Mouse (Mus musculus) cerebellum, adult 11 months (tissue): ENCODE data around the gene Fosb.
A peak's percentile ranks its signal among the peaks of the same experiment; 100 is the strongest.

ENCODE experiments used
- DNase-seq: peaks from one replicate; pipeline ENCODE4 v3.0.0; 2022

Gene Fosb

DNA sequence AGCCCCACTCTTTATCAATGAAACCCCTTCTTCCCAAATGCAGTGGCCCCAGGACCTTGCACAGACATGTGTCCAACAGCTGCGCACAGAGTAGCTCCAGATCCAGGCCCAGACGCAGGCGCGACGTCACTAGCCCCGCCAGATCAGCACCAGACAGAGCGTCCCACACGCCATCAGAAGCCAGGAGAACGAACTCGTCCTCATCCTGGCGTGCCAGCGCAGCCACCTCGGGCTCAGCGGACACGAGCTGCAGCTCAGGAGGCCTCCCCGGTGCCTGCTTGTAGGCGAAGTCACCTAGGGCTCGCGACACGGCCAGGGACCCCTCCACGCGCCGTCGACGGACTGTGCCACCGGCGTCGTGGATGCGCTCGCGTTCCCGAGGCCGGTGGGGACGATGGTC lies 30.8 kb downstream of the Fosb start:
- no peak for DNase-seq

DNA sequence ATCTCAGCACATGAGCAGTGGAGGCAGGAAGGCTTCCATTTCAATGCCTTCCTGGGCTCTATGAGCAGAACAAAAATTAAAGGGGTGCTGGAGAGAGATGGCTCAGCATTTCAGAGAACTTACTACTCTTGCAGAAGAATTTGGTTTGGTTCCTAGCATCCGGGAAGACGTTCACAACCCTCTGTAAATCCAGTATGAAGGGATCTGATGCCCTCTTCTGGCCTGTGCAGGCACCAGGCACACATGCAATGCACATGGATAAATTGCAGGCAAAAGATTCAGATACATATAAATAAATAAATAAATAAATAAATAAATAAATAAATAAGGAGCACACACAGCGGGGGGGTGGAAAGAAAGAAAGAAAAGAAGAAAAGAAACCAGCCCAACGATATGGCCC lies 33.6 kb downstream of the Fosb start:
- DNase-seq = no peak

DNA sequence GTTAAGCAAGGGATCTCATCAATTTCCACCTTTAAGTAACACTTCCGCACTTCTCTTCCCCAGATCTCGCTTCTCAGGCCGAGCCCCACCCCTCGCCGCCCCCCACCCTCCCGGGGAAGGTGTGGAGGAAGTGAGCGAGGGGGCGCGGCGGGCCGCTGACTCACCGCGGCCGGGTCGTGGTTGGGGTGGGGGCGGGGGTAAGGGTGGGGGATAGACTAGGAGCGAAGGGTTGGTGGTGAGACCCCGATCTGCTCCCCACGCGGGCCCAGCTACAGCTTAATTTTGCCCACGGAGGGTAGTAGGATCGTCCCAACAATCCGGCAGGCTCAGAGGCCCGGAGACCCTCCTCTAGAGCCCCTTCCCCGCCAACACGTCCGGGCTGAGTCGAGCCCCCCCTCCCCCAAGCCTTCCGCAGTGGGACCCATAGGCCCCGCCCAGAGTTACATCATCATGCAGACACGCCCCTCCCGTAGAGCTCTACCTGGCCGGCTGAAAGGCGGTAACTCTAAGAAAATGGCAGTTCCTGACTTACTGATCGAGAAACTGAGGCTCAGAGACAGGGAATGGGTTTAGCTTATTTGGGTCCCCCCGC lies 37.6 kb downstream of the Fosb start:
- DNase-seq = peak; percentile 66

DNA sequence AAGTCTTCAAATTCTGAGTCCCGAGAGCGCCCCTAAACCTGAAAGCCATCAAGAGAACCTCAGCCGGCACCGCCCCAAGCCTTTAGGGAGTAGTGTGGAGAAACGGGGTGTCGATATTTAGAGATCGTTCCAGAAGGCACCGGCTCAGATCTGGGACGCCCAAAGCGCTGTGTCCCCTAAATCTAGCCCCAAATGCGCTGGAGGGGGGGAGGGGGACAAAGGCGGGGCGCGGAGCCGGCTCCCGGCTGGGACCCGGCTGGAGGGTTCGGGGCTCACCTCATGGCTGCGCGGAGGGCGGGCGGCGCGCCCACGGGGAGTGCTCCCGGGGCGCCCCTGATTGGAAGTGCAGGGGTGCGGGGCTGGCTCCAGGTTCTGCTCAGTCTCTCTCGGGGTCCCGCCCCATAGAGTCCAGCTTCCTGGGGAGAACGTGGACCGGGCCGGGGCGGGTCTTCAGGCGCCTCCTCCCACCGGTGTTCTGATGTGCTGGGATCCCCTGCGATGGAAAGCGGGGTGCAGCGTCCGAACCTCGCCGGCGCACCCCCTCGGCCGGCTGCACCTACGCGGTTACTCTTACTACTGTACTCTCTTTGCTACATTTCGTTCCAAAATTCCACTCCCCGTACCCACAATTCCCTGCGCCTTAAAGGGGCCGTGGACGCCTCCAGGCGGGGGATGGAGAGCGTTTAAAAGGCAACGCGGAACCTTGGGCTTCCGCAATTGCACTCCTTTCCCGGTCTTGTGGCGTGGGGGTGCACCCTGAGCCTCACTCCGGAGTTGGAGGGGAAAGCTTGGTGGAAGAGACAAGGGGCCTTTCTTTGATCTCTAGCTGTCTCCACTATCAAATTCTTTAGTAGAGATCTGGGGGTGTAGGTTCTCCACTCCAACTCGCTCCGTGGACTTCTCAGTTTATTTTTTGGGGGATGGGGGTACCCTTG lies 38.3 kb downstream of the Fosb start, which contains the start of gene Vasp:
Gene Vasp (minus strand): TSS at position 580 of the 935 bp plus-strand sequence.
- DNase-seq = peak; percentile 71

DNA sequence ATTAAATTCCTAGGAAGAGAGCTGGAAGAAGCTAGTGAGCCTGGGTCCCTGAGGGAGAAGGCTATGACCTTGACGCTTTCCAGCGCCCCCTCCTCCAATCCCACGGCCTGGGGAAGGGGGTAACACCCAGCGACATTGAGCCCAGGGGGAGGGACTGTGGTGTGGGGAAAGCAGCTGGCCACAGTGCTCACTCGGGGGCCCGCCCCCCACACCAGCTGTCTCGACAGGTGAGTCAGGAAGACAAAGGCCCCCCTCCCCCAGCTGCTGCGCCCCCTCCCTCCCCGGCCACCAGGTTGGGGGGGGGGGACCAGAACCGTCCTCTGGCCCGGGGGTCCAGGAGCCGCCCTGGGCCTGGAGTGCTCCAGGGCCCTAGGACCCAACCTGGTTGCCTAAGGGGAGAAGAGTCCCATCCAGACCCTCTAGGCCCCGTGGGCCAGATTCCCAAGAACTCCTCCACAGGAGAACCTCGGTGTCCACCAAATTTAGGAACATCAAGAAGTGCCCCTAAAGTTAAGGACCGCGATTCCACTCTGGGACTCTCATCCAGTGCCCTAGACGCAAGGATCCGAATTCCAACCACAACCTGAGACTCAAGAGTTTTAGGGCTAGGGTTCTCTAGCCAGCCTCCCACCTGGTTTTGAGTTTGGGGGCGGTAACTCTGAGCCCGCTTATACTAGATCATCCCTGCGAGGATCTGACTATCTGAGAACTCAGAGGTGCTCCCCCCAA lies 39.2 kb downstream of the Fosb start:
- no peak for DNase-seq

DNA sequence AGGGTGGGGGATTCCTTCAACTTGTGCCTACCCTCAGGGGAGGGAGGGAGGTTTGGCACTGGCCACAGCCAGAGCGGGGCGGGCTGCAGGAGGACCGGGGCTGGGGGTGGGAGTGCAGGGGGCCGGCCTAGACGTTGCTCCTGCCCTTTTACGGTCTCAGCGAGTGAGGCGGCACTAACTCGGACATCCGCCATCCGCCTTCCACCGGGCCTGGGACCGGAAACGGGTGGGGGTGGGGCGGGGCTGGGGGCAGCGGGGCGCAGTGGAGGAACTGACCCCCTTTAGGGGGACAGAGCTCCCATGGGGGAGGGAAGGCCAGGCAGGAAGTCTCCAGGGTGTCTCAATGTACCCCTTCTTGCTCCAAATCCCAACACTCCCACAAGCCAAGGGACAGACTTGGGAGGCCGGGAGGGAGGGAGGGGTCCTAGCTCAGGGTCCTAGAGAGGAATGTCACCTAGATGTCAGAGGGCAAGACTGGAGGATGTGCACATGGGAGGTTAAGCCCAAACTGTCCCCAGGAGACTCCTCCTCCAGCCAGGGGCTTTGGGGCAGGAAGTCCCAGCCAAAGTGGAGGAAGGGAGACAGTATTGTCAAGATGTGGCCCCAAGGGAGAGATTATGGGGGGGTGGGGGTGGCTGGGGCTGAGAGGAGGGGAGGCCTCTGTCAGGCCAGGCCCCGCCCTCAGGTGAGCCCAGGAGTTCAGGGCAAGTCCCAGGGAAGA lies 40.0 kb downstream of the Fosb start:
- DNase-seq = no peak

DNA sequence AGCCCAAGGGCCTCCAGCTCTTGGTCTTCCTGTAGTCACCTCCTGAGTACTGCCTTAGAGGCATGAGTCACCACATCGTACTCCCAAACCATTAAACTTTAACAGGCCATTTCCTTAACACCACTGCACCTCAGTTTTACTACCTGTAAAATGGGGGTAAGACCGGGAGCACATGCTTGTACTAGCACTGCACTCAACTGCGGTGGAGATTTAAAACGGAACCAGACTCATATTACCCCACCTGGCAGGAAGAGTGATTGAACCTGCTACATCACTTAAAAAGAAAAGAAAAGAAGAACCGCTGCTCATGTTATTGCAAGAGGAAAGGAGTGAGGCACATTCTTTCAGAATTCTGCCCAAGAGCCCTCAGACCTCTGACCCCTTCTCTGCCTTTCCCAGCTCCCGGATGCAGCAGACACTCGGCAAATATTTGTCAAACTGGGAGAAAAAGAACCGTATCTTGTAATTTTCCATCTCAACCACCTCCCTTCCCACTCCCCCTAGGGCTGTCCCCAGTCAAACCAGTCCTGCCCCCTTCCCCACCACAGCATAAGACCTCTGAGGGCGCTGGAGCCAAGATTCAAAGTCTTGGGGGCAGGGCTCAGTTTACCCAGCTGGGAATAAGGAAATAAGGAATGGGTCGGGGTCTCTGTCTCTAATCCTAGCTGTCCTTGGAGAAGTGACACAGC lies 40.7 kb downstream of the Fosb start:
- no peak for DNase-seq

DNA sequence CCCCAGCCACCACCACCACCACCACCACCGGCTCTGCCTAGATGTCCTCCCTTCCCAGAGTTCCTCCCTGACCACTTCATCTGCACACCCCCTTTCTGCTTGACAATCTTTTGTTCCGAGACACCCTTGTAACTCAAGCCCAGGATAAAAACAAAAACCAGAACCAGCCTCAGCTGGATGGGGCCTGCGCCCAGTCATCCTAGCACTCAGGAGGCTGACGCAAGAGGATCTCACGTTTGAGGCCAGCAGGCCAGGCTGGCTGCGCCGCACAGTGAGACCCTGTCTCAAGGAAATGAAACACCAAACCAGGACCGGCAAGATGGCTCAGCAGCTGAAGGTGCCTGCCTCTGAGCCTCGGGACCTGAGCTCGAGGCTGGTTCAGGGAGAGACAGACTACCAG lies 42.8 kb downstream of the Fosb start:
- no peak for DNase-seq

DNA sequence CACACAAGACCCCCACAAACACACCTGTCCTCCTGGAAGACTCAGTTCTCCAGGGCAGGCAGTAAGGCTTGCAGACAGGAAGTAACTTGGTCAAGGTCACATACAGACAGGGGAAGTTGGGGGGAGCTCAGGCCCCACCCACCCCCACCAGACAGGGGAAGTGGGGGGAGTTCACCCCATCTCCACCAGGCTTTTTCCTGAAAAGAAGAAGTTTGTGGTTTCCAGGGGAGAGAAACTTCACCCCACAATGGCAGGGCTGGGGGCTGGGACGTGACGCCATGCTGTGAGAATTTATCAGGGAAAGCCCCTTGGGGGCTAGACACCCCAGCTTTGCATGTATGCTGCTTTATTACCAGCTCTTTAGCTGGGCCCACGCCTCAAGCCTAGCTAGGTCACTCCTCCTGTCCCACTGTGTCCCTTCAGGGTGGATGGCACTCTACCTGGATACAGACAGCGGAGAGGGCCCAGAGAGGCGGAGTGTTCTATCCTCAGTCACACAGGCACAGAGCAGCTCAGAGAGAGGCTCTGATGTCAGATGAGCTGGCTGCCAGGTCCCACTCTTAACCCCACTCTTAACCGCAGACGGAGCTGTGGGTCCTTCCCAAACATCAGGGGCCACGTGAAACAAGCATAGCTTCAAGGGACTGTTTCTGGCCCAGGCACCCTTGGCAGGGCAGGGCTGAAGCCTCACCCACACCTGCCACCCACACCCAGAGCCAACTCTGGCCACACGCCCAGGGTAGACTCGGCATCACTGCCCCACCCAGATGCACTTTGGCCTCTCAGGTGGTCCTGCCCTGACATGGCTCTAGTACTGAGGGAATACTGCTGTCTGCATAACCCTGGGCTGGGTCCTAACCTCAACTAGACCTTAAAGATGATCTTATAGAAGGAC lies 43.7 kb downstream of the Fosb start:
- DNase-seq = no peak

DNA sequence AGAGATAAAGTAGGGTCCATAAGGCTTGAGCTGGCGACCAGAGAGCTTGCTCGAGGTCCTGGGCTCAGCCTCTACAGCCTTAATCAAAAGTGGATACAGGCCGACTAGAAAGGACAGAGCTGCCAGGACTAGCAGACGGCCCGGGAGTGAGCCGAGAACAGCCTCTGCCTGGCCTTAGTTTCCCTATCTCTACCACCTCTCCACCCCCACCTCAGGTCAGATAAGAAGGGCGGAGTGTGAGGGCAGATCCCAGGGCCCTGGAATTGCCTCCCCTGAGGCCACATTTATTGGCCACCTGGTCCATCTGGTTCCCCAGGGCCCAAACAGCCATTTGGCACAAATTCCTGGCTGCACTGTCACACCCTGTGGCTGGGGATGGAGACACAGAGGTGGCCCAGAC lies 44.7 kb downstream of the Fosb start:
- DNase-seq = no peak

DNA sequence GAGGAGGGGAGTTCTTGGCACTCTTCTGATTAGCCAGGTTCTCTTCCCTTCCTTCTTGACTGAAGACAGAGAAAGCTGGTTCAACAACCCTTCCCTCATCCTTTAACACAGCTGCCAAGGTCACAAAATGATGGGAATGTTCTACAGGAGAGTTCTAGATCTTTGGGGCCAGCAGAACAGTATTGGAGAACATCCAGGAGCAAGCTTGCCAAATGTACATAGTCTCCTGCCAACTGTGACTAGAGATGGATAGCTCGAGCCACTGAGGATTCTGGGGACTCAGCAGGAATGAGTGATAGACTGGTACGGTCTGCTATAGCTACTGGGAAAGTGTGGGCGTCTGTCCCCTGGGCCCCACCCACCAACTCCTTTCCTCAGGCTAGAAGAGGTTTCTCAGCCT lies 51.5 kb downstream of the Fosb start:
- DNase-seq = no peak

DNA sequence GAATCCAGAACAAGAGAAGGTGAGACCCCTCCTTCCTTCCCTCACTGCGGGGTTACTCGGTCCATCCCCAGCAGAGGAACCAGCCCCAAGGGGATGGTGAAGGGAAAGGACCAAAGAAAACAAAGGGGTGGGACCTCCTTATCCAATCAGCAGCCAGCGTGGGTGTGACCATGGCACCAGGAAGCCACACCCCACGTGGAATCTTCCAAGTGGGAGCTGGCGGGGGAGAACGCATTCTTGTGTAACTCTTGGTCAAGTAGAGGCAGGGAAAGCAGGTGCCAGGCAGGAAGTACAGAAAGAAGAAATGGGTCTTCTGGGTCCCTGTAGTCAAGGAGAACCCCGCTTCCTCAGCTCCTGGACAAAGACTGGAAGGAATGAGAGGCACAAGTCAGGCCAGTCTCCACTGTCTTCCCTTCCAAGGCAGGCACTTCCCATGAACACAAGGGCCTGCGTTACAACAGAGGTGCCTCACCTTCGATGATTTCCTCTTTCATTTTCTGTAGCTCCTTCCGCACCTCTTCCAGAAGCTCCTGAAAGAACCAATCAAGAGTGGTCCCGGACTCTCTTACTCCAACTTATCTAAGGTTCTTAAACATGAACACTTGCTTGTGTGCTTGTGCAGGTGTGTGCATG lies 52.3 kb downstream of the Fosb start:
- no peak for DNase-seq

DNA sequence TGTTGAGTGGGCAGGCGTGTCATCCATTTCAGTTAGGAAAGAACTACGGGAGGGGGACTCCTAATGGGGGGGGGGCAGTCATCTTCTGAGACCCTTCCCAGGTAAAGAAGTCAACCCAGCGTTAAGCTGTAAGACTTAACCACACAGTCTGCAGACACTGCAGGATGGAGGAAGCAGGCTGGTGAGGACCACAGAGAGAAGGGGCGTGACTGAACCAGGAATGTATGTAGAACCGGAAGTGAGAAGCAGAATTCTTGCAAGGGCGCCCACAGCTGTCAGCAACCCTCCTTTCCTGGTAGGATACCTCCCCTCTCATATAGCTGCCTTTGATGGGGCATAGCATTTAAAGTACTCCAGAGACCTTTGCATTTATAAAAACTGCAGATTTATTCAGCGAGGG lies 53.3 kb downstream of the Fosb start:
- no peak for DNase-seq

DNA sequence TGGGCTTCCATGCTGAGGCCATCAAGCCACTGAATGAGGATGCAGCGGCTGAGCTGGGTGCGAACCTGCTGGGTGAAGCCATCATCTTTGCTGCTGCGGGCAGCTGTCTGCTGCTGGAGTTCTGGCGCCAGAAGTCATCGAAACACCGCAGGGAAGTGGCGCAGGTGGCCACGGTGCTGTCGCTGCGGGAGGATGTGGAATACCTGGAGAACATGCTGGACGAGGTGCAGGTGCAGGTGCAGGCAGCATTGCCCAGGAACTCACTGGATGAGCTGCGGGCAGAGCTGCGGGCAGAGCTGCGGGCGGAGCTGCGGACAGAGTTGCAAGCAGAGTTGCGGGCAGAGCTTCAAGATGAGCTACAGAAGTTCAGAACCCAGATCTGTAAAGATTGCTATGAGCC lies 54.5 kb downstream of the Fosb start:
- no peak for DNase-seq

DNA sequence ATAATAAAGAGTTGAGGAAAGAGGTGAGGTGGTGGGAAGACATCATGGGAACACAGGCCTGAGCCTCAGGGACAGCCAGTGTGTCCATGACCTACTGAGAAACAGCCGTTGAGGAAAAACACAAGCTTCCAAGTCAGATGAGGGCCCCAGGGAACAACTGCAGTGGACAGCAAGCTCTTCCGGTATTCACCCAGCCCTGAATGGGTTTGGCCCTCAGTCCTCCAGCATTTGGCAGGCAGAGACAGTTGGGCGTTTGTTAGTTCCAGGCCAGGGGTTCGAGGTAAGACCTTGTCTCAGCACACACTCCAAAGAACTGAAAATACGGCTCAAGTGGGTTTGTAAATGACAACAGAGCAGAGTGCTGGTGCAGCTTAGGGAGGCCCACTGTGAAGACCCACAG lies 56.4 kb downstream of the Fosb start:
- DNase-seq = no peak
